In genomic region chr3:84982688-84983087, GRCm38 (mm10) we compare ENCODE assay signal across 29 mouse cellular contexts.
DNase-seq lines count a peak whose midpoint lies in the region; ATAC-seq and TF ChIP-seq lines count a peak whose summit lies in the region.
"Had no signal": no experiment of that assay in that cellular context is flagged by ENCODE, and none has a peak within 500 bp of the region (broad histone marks: within the 10 kb centered on the region; RNA-seq: fewer than 3 reads in every experiment).

No protein-coding gene starts in this region.

- no peak overlapping the region for H3K9ac ChIP-seq in heart, embryonic 12.5 days
- H3K9ac ChIP-seq in lung, embryonic 14.5 days: no peak overlapping the region
- H3K9ac ChIP-seq in lung, postnatal 0 days (replicated peaks; ENCODE audit: low read depth): no peak overlapping the region
- H3K9ac ChIP-seq: embryonic facial prominence, embryonic 13.5 days; forebrain, embryonic 12.5 days; forebrain, embryonic 15.5 days; heart, embryonic 15.5 days; hindbrain, embryonic 15.5 days had no signal

- no peak overlapping the region for H3K4me2 ChIP-seq in heart, embryonic 12.5 days
- H3K4me2 ChIP-seq in lung, embryonic 14.5 days: no peak overlapping the region
- H3K4me2 ChIP-seq in lung, postnatal 0 days (replicated peaks; ENCODE audit: low read depth, low read length): no peak overlapping the region
- H3K4me2 ChIP-seq: embryonic facial prominence, embryonic 13.5 days; forebrain, embryonic 12.5 days; forebrain, embryonic 15.5 days; heart, embryonic 11.5 days; heart, embryonic 15.5 days; hindbrain, embryonic 15.5 days had no signal

- no peak overlapping the region for H3K4me3 ChIP-seq in heart, embryonic 10.5 days
- H3K4me3 ChIP-seq in heart, embryonic 12.5 days: no peak overlapping the region
- no peak overlapping the region for H3K4me3 ChIP-seq in lung, embryonic 14.5 days (ENCODE audit: low read depth, low read length)
- H3K4me3 ChIP-seq in lung, postnatal 0 days (ENCODE audit: low read depth, low read length): no peak overlapping the region
- H3K4me3 ChIP-seq: embryonic facial prominence, embryonic 10.5 days; embryonic facial prominence, embryonic 13.5 days; erythroblast, embryonic 14.5 days; forebrain, embryonic 12.5 days; forebrain, embryonic 15.5 days; heart, adult 2 months; heart, embryonic 15.5 days; hindbrain, embryonic 15.5 days had no signal

- H3K27ac ChIP-seq in heart, embryonic 10.5 days: no peak overlapping the region
- H3K27ac ChIP-seq in heart, embryonic 12.5 days (ENCODE audit: poor library complexity, severe bottlenecking): no peak overlapping the region
- no peak overlapping the region for H3K27ac ChIP-seq in lung, embryonic 14.5 days (ENCODE audit: low read depth)
- H3K27ac ChIP-seq in lung, postnatal 0 days (ENCODE audit: low read length): no peak overlapping the region
- H3K27ac ChIP-seq: embryonic facial prominence, embryonic 10.5 days; embryonic facial prominence, embryonic 13.5 days; forebrain, embryonic 12.5 days; forebrain, embryonic 15.5 days; heart, adult 2 months; heart, embryonic 15.5 days; hindbrain, embryonic 15.5 days had no signal

- ATAC-seq in heart, embryonic 12.5 days (ENCODE audit: insufficient number of reproducible peaks, low FRiP score): no peak
- ATAC-seq in lung, embryonic 14.5 days (ENCODE audit: insufficient read depth): no peak
- no peak for ATAC-seq in lung, postnatal 0 days
- ATAC-seq: forebrain, embryonic 15.5 days; Patski had no signal

- peak; percentile 51 for DNase-seq in heart, embryonic 10.5 days (ENCODE audit: low spot score)
- DNase-seq in lung, embryonic 14.5 days: peak; percentile 7
- no peak for DNase-seq in lung, postnatal 0 days (ENCODE audit: low spot score)
- peak; percentile 63 for DNase-seq in brain, adult 2 months (ENCODE audit: low read depth, low spot score)
- peak; percentile 3 for DNase-seq in lung, postnatal 25 days (ENCODE audit: low spot score)
- no peak for DNase-seq in thymus, postnatal 0 days (ENCODE audit: low spot score)
- DNase-seq: adrenal gland, postnatal 10 days; adrenal gland, postnatal 36 days; B cell, adult 2 months; cerebellum, adult 11 months; cerebellum, adult 9-11 months; cerebellum, postnatal 25 days; embryo, embryonic 11 days; gastrocnemius, postnatal 25 days; heart, adult 2 months; heart, postnatal 10 days; heart, postnatal 36 days had no signal

- no peaks in the 10 kb centered on the region for H3K4me1 ChIP-seq in heart, embryonic 10.5 days
- no peaks in the 10 kb centered on the region for H3K4me1 ChIP-seq in heart, embryonic 12.5 days (replicated peaks)
- no peaks in the 10 kb centered on the region for H3K4me1 ChIP-seq in lung, embryonic 14.5 days (ENCODE audit: insufficient read depth)
- H3K4me1 ChIP-seq in lung, postnatal 0 days (ENCODE audit: insufficient read depth, low read depth, low read length): no peaks in the 10 kb centered on the region
- H3K4me1 ChIP-seq: embryonic facial prominence, embryonic 10.5 days; forebrain, embryonic 12.5 days; forebrain, embryonic 15.5 days; heart, embryonic 15.5 days; hindbrain, embryonic 15.5 days had no signal

- H3K36me3 ChIP-seq in heart, embryonic 10.5 days: peaks cover 8% of the 10 kb centered on the region; the same call in 1 of the 2 replicates
- H3K36me3 ChIP-seq in heart, embryonic 12.5 days: peaks cover 10% of the 10 kb centered on the region
- 0 out of 2 replicates have a peak, but pooled peaks cover 4% of the 10 kb centered on the region for H3K36me3 ChIP-seq in lung, embryonic 14.5 days (ENCODE audit: insufficient read depth)
- H3K36me3 ChIP-seq in lung, postnatal 0 days (ENCODE audit: insufficient read depth, low read length): no peaks in the 10 kb centered on the region

- TF ChIP-seq EP300 in lung, postnatal 0 days (IDR thresholded peaks at IDR 0.05): no peak

- H3K9me3 ChIP-seq in heart, embryonic 10.5 days: no peaks in the 10 kb centered on the region
- H3K9me3 ChIP-seq in heart, embryonic 12.5 days (replicated peaks): no peaks in the 10 kb centered on the region
- no peaks in the 10 kb centered on the region for H3K9me3 ChIP-seq in lung, embryonic 14.5 days (ENCODE audit: low read depth, low read length)
- no peaks in the 10 kb centered on the region for H3K9me3 ChIP-seq in lung, postnatal 0 days (ENCODE audit: low read length)
- H3K9me3 ChIP-seq: embryonic facial prominence, embryonic 10.5 days; embryonic facial prominence, embryonic 13.5 days; forebrain, embryonic 12.5 days; forebrain, embryonic 15.5 days; G1E; heart, embryonic 15.5 days; hindbrain, embryonic 15.5 days had no signal

- 74% methylated on average over 4 of the region's 4 CpGs for WGBS in heart, embryonic 10.5 days
- 65% methylated on average over 4 of the region's 4 CpGs for WGBS in heart, embryonic 12.5 days
- 10% methylated on average over 4 of the region's 4 CpGs for WGBS in lung, embryonic 14.5 days
- WGBS in lung, postnatal 0 days: 16% methylated on average over 4 of the region's 4 CpGs

- H3K27me3 ChIP-seq in heart, embryonic 10.5 days (ENCODE audit: insufficient read depth, poor library complexity, severe bottlenecking): no peaks in the 10 kb centered on the region
- H3K27me3 ChIP-seq in heart, embryonic 12.5 days (replicated peaks): no peaks in the 10 kb centered on the region
- H3K27me3 ChIP-seq in lung, embryonic 14.5 days (ENCODE audit: insufficient read depth, low read length): no peaks in the 10 kb centered on the region
- no peaks in the 10 kb centered on the region for H3K27me3 ChIP-seq in lung, postnatal 0 days (replicated peaks; ENCODE audit: insufficient read depth, low read length)
- H3K27me3 ChIP-seq: CH12.LX; embryonic facial prominence, embryonic 13.5 days; forebrain, embryonic 12.5 days; forebrain, embryonic 15.5 days; heart, embryonic 15.5 days; hindbrain, embryonic 15.5 days; Patski had no signal

- no peak for TF ChIP-seq CTCF in lung, embryonic 14.5 days (IDR thresholded peaks at IDR 0.05; ENCODE audit: low read depth)
- TF ChIP-seq CTCF in lung, postnatal 0 days (IDR thresholded peaks at IDR 0.05): no peak

Comparison
In these comparisons a context has a peak if more than half of its experiments do, and no peak if none do; other contexts are left out.
1. DNase-seq: peak in heart, embryonic 10.5 days (single experiment), lung, embryonic 14.5 days (single experiment), brain, adult 2 months (single experiment) and lung, postnatal 25 days (single experiment); none in lung, postnatal 0 days (single experiment) and thymus, postnatal 0 days (single experiment).